Mouse (Mus musculus) gastrocnemius, postnatal 10 days (tissue): ENCODE measurements around the gene Olfr608. TPM values are rescaled to one million over a fixed set of nuclear protein-coding genes. Genes with fewer than 3 reads are reported as not detected.
"Not testable (repeated sequence)": the region's sequence is repeated elsewhere in the genome, so short reads cannot be mapped to it uniquely, and the experiment has no call there.

ENCODE experiments used
- DNase-seq: peaks from one replicate; pipeline ENCODE4 v3.0.0; 2021; ENCODE audit warnings: mixed read lengths
- long read RNA-seq, 2 experiments: library from polyadenylated mRNA; stranded (forward); transcript quantifications; one replicate each; pipeline ENCODE4 v2.0.0; 2021
- total RNA-seq, 2 experiments: library from RNA; stranded (reverse); gene quantifications; 2 replicates each; pipeline ENCODE4 v1.2.3; 2021

Gene Olfr608
- total RNA-seq: not detected
- long read RNA-seq, experiment 1: 0 reads
- long read RNA-seq, experiment 2: 0 reads

GRCm38 (mm10) chr7:103469577-103469976 is at the start of gene Olfr608:
Gene Olfr608, plus strand, starts transcription at chr7:103469877.
- no peak for DNase-seq

GRCm38 (mm10) chr7:103445339-103445738 is 24.3 kb upstream of the Olfr608 start, which contains the start of gene Olfr605:
Gene Olfr605, minus strand, starts transcription at chr7:103445439.
- DNase-seq: no peak

- no peak for DNase-seq
Measured at GRCm38 (mm10) chr7:103448746-103449145, 20.9 kb upstream of the Olfr608 start, which contains the start of gene Olfr606. Gene Olfr606, plus strand, starts transcription at chr7:103449046.

GRCm38 (mm10) chr7:103460590-103460989 is 9.1 kb upstream of the Olfr608 start:
- no peak for DNase-seq

- not testable (repeated sequence) for DNase-seq
Measured at GRCm38 (mm10) chr7:103477106-103477505, 7.4 kb downstream of the Olfr608 start.

GRCm38 (mm10) chr7:103497962-103498361 is 28.3 kb downstream of the Olfr608 start, which contains the start of gene Olfr609:
Gene Olfr609, minus strand, starts transcription at chr7:103498062.
- no peak for DNase-seq

- no peak for DNase-seq
Measured at GRCm38 (mm10) chr7:103512022-103512421, 42.3 kb downstream of the Olfr608 start, which contains the start of gene Olfr610. Gene Olfr610, minus strand, starts transcription at chr7:103512122.

- DNase-seq: not testable (repeated sequence)
Measured at GRCm38 (mm10) chr7:103520746-103521145, 51.1 kb downstream of the Olfr608 start, which contains the start of gene Olfr611. Gene Olfr611, minus strand, starts transcription at chr7:103520846.

Other genes starting within 250 kb of the Olfr608 start
- gene Usp17ld, start 217.4 kb upstream of the Olfr608 start, total RNA-seq: not detected
- gene Olfr596, start 164.2 kb upstream of the Olfr608 start, total RNA-seq: not detected
- not detected for gene Olfr597, start 153.6 kb upstream of the Olfr608 start, total RNA-seq
- gene Olfr598, start 146.3 kb upstream of the Olfr608 start, total RNA-seq: not detected
- gene Olfr599, start 134.0 kb upstream of the Olfr608 start, total RNA-seq: not detected
- not detected for gene Olfr600, start 120.2 kb upstream of the Olfr608 start, total RNA-seq
- gene Olfr601, start 107.2 kb upstream of the Olfr608 start, total RNA-seq: not detected
- not detected for gene Olfr603, start 83.7 kb upstream of the Olfr608 start, total RNA-seq
- gene Usp17lc, start 54.8 kb upstream of the Olfr608 start, total RNA-seq: not detected
- not detected for gene Olfr605, start 24.4 kb upstream of the Olfr608 start, total RNA-seq
- not detected for gene Olfr606, start 20.8 kb upstream of the Olfr608 start, total RNA-seq
- gene Olfr607, start 5.7 kb upstream of the Olfr608 start, total RNA-seq: not detected
- not detected for gene Olfr609, start 28.2 kb downstream of the Olfr608 start, total RNA-seq
- gene Olfr610, start 42.2 kb downstream of the Olfr608 start, total RNA-seq: not detected
- not detected for gene Olfr611, start 51.0 kb downstream of the Olfr608 start, total RNA-seq
- not detected for gene Olfr612, start 72.8 kb downstream of the Olfr608 start, total RNA-seq
- gene Olfr613, start 78.2 kb downstream of the Olfr608 start, total RNA-seq: not detected
- gene Olfr615, start 86.2 kb downstream of the Olfr608 start, total RNA-seq: not detected
- not detected for gene Olfr616, start 99.3 kb downstream of the Olfr608 start, total RNA-seq
- gene Olfr617, start 103.2 kb downstream of the Olfr608 start, total RNA-seq: not detected
- not detected for gene Olfr618, start 120.2 kb downstream of the Olfr608 start, total RNA-seq
- gene Olfr619, start 130.7 kb downstream of the Olfr608 start, total RNA-seq: not detected
- gene Olfr620, start 142.7 kb downstream of the Olfr608 start, total RNA-seq: not detected
- gene Olfr622, start 172.8 kb downstream of the Olfr608 start, total RNA-seq: not detected
- not detected for gene Olfr623, start 193.8 kb downstream of the Olfr608 start, total RNA-seq
- gene Olfr624, start 201.3 kb downstream of the Olfr608 start, total RNA-seq: not detected
- not detected for gene Olfr625-ps1, start 212.8 kb downstream of the Olfr608 start, total RNA-seq
- not detected for gene Olfr243, start 244.8 kb downstream of the Olfr608 start, total RNA-seq